In genomic region chr19:17014337-17015124, GRCm38 (mm10) we compare ENCODE assay signal across 28 mouse cellular contexts. TPM values are rescaled to one million over a fixed set of nuclear protein-coding genes. Genes with fewer than 3 reads are reported as not detected.
A peak's percentile ranks its signal among the peaks of the same experiment; 100 is the strongest.
DNase-seq lines count a peak whose midpoint lies in the region; ATAC-seq lines count a peak whose summit lies in the region.
"Had no signal": no experiment of that assay in that cellular context is flagged by ENCODE, and none has a peak within 500 bp of the region (broad histone marks: within the 10 kb centered on the region; RNA-seq: fewer than 3 reads in every experiment).

No protein-coding gene starts in this region.

- H3K4me3 ChIP-seq in liver, embryonic 11.5 days (ENCODE audit: low read depth, low read length), result no peak overlapping the region
- H3K4me3 ChIP-seq in liver, embryonic 16.5 days (ENCODE audit: low read depth, low read length), result no peak overlapping the region
- no peak overlapping the region for H3K4me3 ChIP-seq in kidney, embryonic 14.5 days (ENCODE audit: low read length)
- H3K4me3 ChIP-seq: embryonic facial prominence, embryonic 12.5 days; neural tube, embryonic 12.5 days had no signal

- ATAC-seq in liver, embryonic 11.5 days (replicated peaks; ENCODE audit: low FRiP score), result peak; percentile 81
- ATAC-seq in liver, embryonic 16.5 days (ENCODE audit: low read depth), result peak; percentile 72
- no peak for ATAC-seq in kidney, embryonic 14.5 days (ENCODE audit: low FRiP score, low TSS enrichment)
- ATAC-seq: forebrain, embryonic 14.5 days; lung, postnatal 0 days; midbrain, embryonic 16.5 days had no signal

- no peaks in the 10 kb centered on the region for H3K27me3 ChIP-seq in liver, embryonic 11.5 days (replicated peaks; ENCODE audit: control insufficient read depth, insufficient read depth, low read length)
- no peaks in the 10 kb centered on the region for H3K27me3 ChIP-seq in liver, embryonic 16.5 days (ENCODE audit: control insufficient read depth, insufficient read depth, low read depth, low read length)
- no peaks in the 10 kb centered on the region for H3K27me3 ChIP-seq in kidney, embryonic 14.5 days (ENCODE audit: control insufficient read depth, insufficient read depth, low read length)
- H3K27me3 ChIP-seq: embryonic facial prominence, embryonic 12.5 days; neural tube, embryonic 12.5 days had no signal

- intact Hi-C loops in left cerebral cortex, postnatal 36 days (cut with DNase I), result no loop called here

- no peaks in the 10 kb centered on the region for H3K36me3 ChIP-seq in liver, embryonic 11.5 days (ENCODE audit: control insufficient read depth, insufficient read depth, low read length)
- no peaks in the 10 kb centered on the region for H3K36me3 ChIP-seq in liver, embryonic 16.5 days (ENCODE audit: control insufficient read depth, insufficient read depth)
- no peaks in the 10 kb centered on the region for H3K36me3 ChIP-seq in kidney, embryonic 14.5 days (ENCODE audit: control insufficient read depth, insufficient read depth, low read length)
- H3K36me3 ChIP-seq: embryonic facial prominence, embryonic 12.5 days; neural tube, embryonic 12.5 days had no signal

- H3K4me1 ChIP-seq in liver, embryonic 11.5 days (replicated peaks; ENCODE audit: control insufficient read depth, insufficient read depth, low read length), result peaks cover 24% of the 10 kb centered on the region
- peaks cover 6% of the 10 kb centered on the region for H3K4me1 ChIP-seq in liver, embryonic 16.5 days (ENCODE audit: control insufficient read depth, low read depth, low read length)
- H3K4me1 ChIP-seq in kidney, embryonic 14.5 days (ENCODE audit: control insufficient read depth, insufficient read depth, low read length), result no peaks in the 10 kb centered on the region
- H3K4me1 ChIP-seq: embryonic facial prominence, embryonic 12.5 days; neural tube, embryonic 12.5 days had no signal

- WGBS in liver, embryonic 11.5 days, result 30% methylated on average over 10 of the region's 10 CpGs
- WGBS in liver, embryonic 16.5 days (ENCODE audit: insufficient replicate concordance), result 16% methylated on average over 10 of the region's 10 CpGs
- 67% methylated on average over 10 of the region's 10 CpGs for WGBS in kidney, embryonic 14.5 days

- peak overlapping the region; percentile 51 for H3K27ac ChIP-seq in liver, embryonic 11.5 days (ENCODE audit: low read depth, low read length)
- 0 out of 2 replicates have a peak overlapping the region, but pooled peaks have one; percentile 21 for H3K27ac ChIP-seq in liver, embryonic 16.5 days (ENCODE audit: low read length)
- no peak overlapping the region for H3K27ac ChIP-seq in kidney, embryonic 14.5 days (ENCODE audit: low read depth, low read length)
- H3K27ac ChIP-seq: embryonic facial prominence, embryonic 12.5 days; hindbrain, embryonic 14.5 days; kidney, postnatal 0 days; neural tube, embryonic 12.5 days had no signal

- H3K9me3 ChIP-seq in liver, embryonic 11.5 days (ENCODE audit: control insufficient read depth, low read length), result no peaks in the 10 kb centered on the region
- no peaks in the 10 kb centered on the region for H3K9me3 ChIP-seq in liver, embryonic 16.5 days (replicated peaks; ENCODE audit: control insufficient read depth, low read length)
- H3K9me3 ChIP-seq in kidney, embryonic 14.5 days (ENCODE audit: control insufficient read depth, low read length), result no peaks in the 10 kb centered on the region
- H3K9me3 ChIP-seq: embryonic facial prominence, embryonic 12.5 days; neural tube, embryonic 12.5 days had no signal

- H3K9ac ChIP-seq in liver, embryonic 11.5 days (ENCODE audit: low read depth, low read length), result peak overlapping the region; percentile 38; the same call in 1 of the 2 replicates
- no peak overlapping the region for H3K9ac ChIP-seq in liver, embryonic 16.5 days (ENCODE audit: low read depth, low read length)
- no peak overlapping the region for H3K9ac ChIP-seq in kidney, embryonic 14.5 days (ENCODE audit: low read depth, low read length)
- H3K9ac ChIP-seq: embryonic facial prominence, embryonic 12.5 days; hindbrain, embryonic 14.5 days; neural tube, embryonic 12.5 days had no signal

- DNase-seq in 416B (ENCODE audit: low read depth), result peak; percentile 83
- peak; percentile 53 for DNase-seq in c-Kit-positive CD71-negative TER-119-negative erythroid progenitor cells, embryonic 14.5 days (ENCODE audit: low read depth)
- DNase-seq in liver, embryonic 11.5 days (ENCODE audit: low spot score), result no peak
- no peak for DNase-seq in left cerebral cortex, postnatal 36 days (ENCODE audit: low spot score in 2 of 2)
- no peak for DNase-seq in cerebellum, adult 8-10 months
- DNase-seq in kidney, adult 18-20 months, result no peak
- DNase-seq: adrenal gland, adult 8-10 months; cerebellum, adult 11 months; cerebellum, adult 9-11 months; gastrocnemius, postnatal 36 days; heart, adult 18-20 months; heart, postnatal 36 days; kidney, adult 11 months; kidney, postnatal 4 days; lung, postnatal 4 days; thymus, adult 2 months; thymus, postnatal 4 days had no signal

- H3K4me2 ChIP-seq in liver, embryonic 11.5 days, result peak overlapping the region; percentile 13
- H3K4me2 ChIP-seq in liver, embryonic 16.5 days (ENCODE audit: low read depth, low read length), result no peak overlapping the region
- no peak overlapping the region for H3K4me2 ChIP-seq in kidney, embryonic 14.5 days (replicated peaks; ENCODE audit: low read depth, low read length)
- H3K4me2 ChIP-seq: embryonic facial prominence, embryonic 12.5 days; heart, embryonic 11.5 days; hindbrain, embryonic 14.5 days; midbrain, embryonic 11.5 days; neural tube, embryonic 12.5 days had no signal

RNA-seq across cellular contexts. Expression of gene Prune2, which starts 58.6 kb away (rescaled TPM):
- 1.4 TPM in 2 replicates for polyA plus RNA-seq in liver, embryonic 11.5 days (2014; fragmentation: Nextera tagmentation; extraction: Ambion mirVana)
- 0.28 and 0.45 TPM in 2 replicates for polyA plus RNA-seq in liver, embryonic 16.5 days (2015; fragmentation: Nextera tagmentation; extraction: Ambion mirVana)
- 0.94 and 2.2 TPM in 2 replicates for polyA plus RNA-seq in kidney, embryonic 14.5 days (2014; fragmentation: Nextera tagmentation; extraction: Ambion mirVana)
- 10 to 100 TPM; 74.6 to 75.0 TPM for total RNA-seq in left cerebral cortex, postnatal 36 days (2021)

Comparison
In these comparisons a context has a peak if more than half of its experiments do, and no peak if none do; other contexts are left out.
1. DNase-seq: peak in 416B (single experiment) and c-Kit-positive CD71-negative TER-119-negative erythroid progenitor cells, embryonic 14.5 days (single experiment); none in liver, embryonic 11.5 days (single experiment), left cerebral cortex, postnatal 36 days (0 of 2), cerebellum, adult 8-10 months (single experiment) and kidney, adult 18-20 months (single experiment).